Mouse (Mus musculus) forebrain, embryonic 15.5 days (tissue): ENCODE results near the gene Efl1. TPM values are rescaled to one million over a fixed set of nuclear protein-coding genes. Genes with fewer than 3 reads are reported as not detected.

ENCODE experiments used
- ATAC-seq: fragments of 200-750 bp; cut with Nextera tagmentation; replicated peaks from 2 replicates; pipeline ENCODE4 v1.8.0; 2017; ENCODE audit warnings: mild to moderate bottlenecking, moderate TSS enrichment, moderate library complexity
- H3K27ac ChIP-seq: fragments of 300-500 bp; sonication (generic); replicated peaks from 2 replicates; pipeline ENCODE4 v1.5.1; 2015; ENCODE audit warnings: mild to moderate bottlenecking, inconsistent platforms
- H3K27me3 ChIP-seq: fragments of 300-500 bp; sonication (generic); 2 replicates; pipeline ENCODE4 v1.6.1; 2015; ENCODE audit warnings: inconsistent platforms
- H3K36me3 ChIP-seq: fragments of 300-500 bp; sonication (generic); 2 replicates; pipeline ENCODE4 v1.6.1; 2015; ENCODE audit warnings: mild to moderate bottlenecking, inconsistent platforms
- H3K4me1 ChIP-seq: fragments of 300-500 bp; sonication (generic); 2 replicates; pipeline ENCODE4 v1.6.1; 2015; ENCODE audit warnings: inconsistent platforms
- H3K4me2 ChIP-seq: fragments of 300-500 bp; sonication (generic); replicated peaks from 2 replicates; pipeline ENCODE4 v1.6.1; 2015; ENCODE audit warnings: mild to moderate bottlenecking, inconsistent platforms
- H3K4me3 ChIP-seq: fragments of 300-500 bp; sonication (generic); 2 replicates; pipeline ENCODE4 v1.5.1; 2015; ENCODE audit warnings: mild to moderate bottlenecking, inconsistent platforms
- H3K9ac ChIP-seq: fragments of 300-500 bp; sonication (generic); replicated peaks from 2 replicates; pipeline ENCODE4 v1.6.1; 2015; ENCODE audit warnings: mild to moderate bottlenecking, inconsistent platforms
- H3K9me3 ChIP-seq: fragments of 300-500 bp; sonication (generic); 2 replicates; pipeline ENCODE4 v1.6.1; 2016; ENCODE audit warnings: inconsistent platforms
- WGBS: fragments of 180-500 bp; shearing (Covaris S2); methylation state at CpG from one replicate; pipeline ENCODE4 v1.1.7; 2015; ENCODE audit warnings: mixed read lengths; 5-methylcytosine and 5-hydroxymethylcytosine counted together
- polyA plus RNA-seq: library from polyadenylated mRNA; unstranded; fragments of >200 nt; fragmentation: Nextera tagmentation; extraction: Ambion mirVana; gene quantifications from 2 replicates; pipeline ENCODE4 v1.2.1, GENCODE M21; 2015

Efl1 gene
- 20.3 and 21.4 TPM in 2 replicates for polyA plus RNA-seq

GRCm38 (mm10) chr7:82648353-82649080 is at the start of gene Efl1, which contains the start of gene Saxo2:
TSS of gene Efl1 (plus strand) at chr7:82648614.
TSS of gene Saxo2 (minus strand) at chr7:82648528.
- Histone ChIP-seq H3K9ac (peak within 1 kb of the TSS; percentile 75), H3K36me3 (0 out of 2 replicates have a peak, but pooled peaks cover 4% of the 10 kb centered on the region), H3K9me3 (no peaks in the 10 kb centered on the region), H3K4me3 (peak within 1 kb of the TSS; percentile 73), H3K4me2 (peak within 1 kb of the TSS; percentile 63), H3K4me1 (peaks cover 12% of the 10 kb centered on the region), H3K27ac (peak within 1 kb of the TSS; percentile 34; the same call in 1 of the 2 replicates), H3K27me3 (no peaks in the 10 kb centered on the region)
- peak; percentile 100 for ATAC-seq
- under 1% methylated on average over 46 of the region's 46 CpGs for WGBS

GRCm38 (mm10) chr7:82602008-82602407 is 46.4 kb upstream of the Efl1 start:
- Histone ChIP-seq H3K4me2 (no peak overlapping the region), H3K36me3 (no peaks in the 10 kb centered on the region), H3K4me3 (no peak overlapping the region), H3K4me1 (no peaks in the 10 kb centered on the region), H3K9ac (no peak overlapping the region), H3K27me3 (no peaks in the 10 kb centered on the region), H3K9me3 (no peaks in the 10 kb centered on the region), H3K27ac (no peak overlapping the region)
- ATAC-seq, result no peak
- 91% methylated on average over 4 of the region's 4 CpGs for WGBS

DNA sequence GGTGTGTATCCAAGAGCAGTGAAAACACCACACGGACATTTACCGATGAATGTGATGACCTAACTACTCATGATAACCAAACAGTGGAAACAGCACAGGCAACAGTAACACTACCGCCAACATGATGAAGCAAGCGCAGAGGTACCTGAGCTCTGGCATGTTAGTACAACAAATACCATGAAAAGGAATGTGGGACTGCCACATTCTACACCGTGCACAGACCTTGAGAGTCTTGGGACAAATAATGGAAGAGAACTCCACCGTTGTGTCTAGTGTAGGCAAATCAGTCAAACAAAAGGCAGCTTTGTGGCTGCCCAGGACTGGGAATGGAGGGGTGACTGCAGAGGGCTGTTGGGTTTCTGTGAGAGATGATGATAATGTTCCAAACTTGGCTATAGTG is 43.0 kb upstream of the Efl1 start:
- H3K4me1 ChIP-seq, result no peaks in the 10 kb centered on the region
- no peaks in the 10 kb centered on the region for H3K27me3 ChIP-seq
- no peak overlapping the region for H3K9ac ChIP-seq
- no peaks in the 10 kb centered on the region for H3K36me3 ChIP-seq
- H3K9me3 ChIP-seq, result no peaks in the 10 kb centered on the region
- no peak overlapping the region for H3K27ac ChIP-seq
- H3K4me2 ChIP-seq, result no peak overlapping the region
- ATAC-seq, result no peak
- H3K4me3 ChIP-seq, result no peak overlapping the region
- 80% methylated on average over 6 of the region's 6 CpGs for WGBS

- H3K4me2 ChIP-seq, result no peak overlapping the region
- H3K4me1 ChIP-seq, result no peaks in the 10 kb centered on the region
- 72% methylated on average over 3 of the region's 3 CpGs for WGBS
- no peak overlapping the region for H3K27ac ChIP-seq
- no peak overlapping the region for H3K9ac ChIP-seq
- H3K4me3 ChIP-seq, result no peak overlapping the region
- H3K27me3 ChIP-seq, result no peaks in the 10 kb centered on the region
- no peak for ATAC-seq
- H3K36me3 ChIP-seq, result no peaks in the 10 kb centered on the region
- H3K9me3 ChIP-seq, result no peaks in the 10 kb centered on the region
Observed at GRCm38 (mm10) chr7:82609629-82610028, 38.8 kb upstream of the Efl1 start.

DNA sequence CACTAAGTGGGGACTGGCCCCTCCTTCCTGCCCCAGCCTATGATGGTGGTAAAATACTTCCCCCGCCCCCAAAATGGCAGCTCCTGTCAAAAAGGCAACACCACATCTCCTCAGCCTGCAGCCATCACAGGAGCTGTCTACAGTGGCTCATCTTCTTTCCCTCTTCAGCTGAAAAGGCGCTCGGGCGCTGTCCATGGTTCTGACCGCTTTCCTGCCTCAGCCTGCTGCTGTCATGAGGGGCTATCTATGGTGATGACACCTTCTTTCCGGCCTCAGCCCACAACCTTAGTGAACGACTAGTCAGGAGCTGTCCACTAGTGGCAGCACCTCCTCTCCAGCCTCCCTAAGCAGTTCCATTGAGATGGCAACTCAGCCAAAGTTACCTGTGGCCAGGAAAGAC is 23.1 kb upstream of the Efl1 start:
- WGBS, result 24% methylated on average over 7 of the region's 7 CpGs
- H3K9ac ChIP-seq, result no peak overlapping the region
- no peak for ATAC-seq
- no peaks in the 10 kb centered on the region for H3K36me3 ChIP-seq
- H3K4me2 ChIP-seq, result no peak overlapping the region
- no peak overlapping the region for H3K4me3 ChIP-seq
- H3K4me1 ChIP-seq, result no peaks in the 10 kb centered on the region
- H3K27me3 ChIP-seq, result no peaks in the 10 kb centered on the region
- H3K27ac ChIP-seq, result no peak overlapping the region
- no peaks in the 10 kb centered on the region for H3K9me3 ChIP-seq

- 88% methylated on average over 3 of the region's 3 CpGs for WGBS
- ATAC-seq, result no peak
- no peak overlapping the region for H3K4me2 ChIP-seq
- H3K4me3 ChIP-seq, result no peak overlapping the region
- no peak overlapping the region for H3K9ac ChIP-seq
- 0 out of 2 replicates have a peak, but pooled peaks cover 4% of the 10 kb centered on the region for H3K36me3 ChIP-seq
- H3K27me3 ChIP-seq, result no peaks in the 10 kb centered on the region
- H3K9me3 ChIP-seq, result no peaks in the 10 kb centered on the region
- H3K27ac ChIP-seq, result no peak overlapping the region
- peaks cover 12% of the 10 kb centered on the region for H3K4me1 ChIP-seq
Observed at GRCm38 (mm10) chr7:82647183-82647582, 1.2 kb upstream of the Efl1 start.

- ATAC-seq, result no peak
- WGBS, result 31% methylated on average over 4 of the region's 4 CpGs
- Histone ChIP-seq H3K36me3 (0 out of 2 replicates have a peak, but pooled peaks cover 4% of the 10 kb centered on the region), H3K27me3 (no peaks in the 10 kb centered on the region), H3K4me1 (peaks cover 12% of the 10 kb centered on the region), H3K27ac (no peak overlapping the region), H3K4me3 (peak overlapping the region; percentile 73), H3K9me3 (no peaks in the 10 kb centered on the region), H3K9ac (peak overlapping the region; percentile 75), H3K4me2 (peak overlapping the region; percentile 63)
Observed at GRCm38 (mm10) chr7:82647909-82648308, 505 bp upstream of the Efl1 start.

- 0 out of 2 replicates have a peak, but pooled peaks cover 4% of the 10 kb centered on the region for H3K36me3 ChIP-seq
- ATAC-seq, result no peak
- H3K4me1 ChIP-seq, result peaks cover 12% of the 10 kb centered on the region
Observed at GRCm38 (mm10) chr7:82649081-82649445, 649 bp downstream of the Efl1 start.

DNA sequence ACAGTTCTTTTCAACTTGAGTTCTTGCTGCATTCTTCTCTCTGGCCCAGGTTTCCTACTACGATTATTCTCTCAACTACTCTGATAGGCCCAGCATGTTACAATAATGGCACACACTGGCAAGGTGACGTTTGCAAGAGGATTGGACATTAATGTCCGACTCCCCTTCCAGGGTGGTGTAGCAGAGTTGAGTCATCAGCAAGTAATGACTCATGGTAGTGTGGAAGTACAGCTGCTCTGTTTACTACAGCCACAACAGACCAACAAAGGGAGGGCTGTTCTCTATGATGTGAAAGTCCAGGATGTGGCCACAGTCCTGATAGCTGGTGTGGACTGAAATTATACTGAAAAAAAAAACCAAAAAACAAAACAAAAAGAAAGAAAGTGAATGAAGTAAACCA is 16.2 kb downstream of the Efl1 start:
- H3K4me1 ChIP-seq, result no peaks in the 10 kb centered on the region
- H3K4me3 ChIP-seq, result no peak overlapping the region
- H3K27me3 ChIP-seq, result no peaks in the 10 kb centered on the region
- no peak overlapping the region for H3K9ac ChIP-seq
- 90% methylated on average over 3 of the region's 3 CpGs for WGBS
- no peak overlapping the region for H3K27ac ChIP-seq
- no peak overlapping the region for H3K4me2 ChIP-seq
- H3K9me3 ChIP-seq, result 0 out of 2 replicates have a peak, but pooled peaks cover 4% of the 10 kb centered on the region
- peaks cover 24% of the 10 kb centered on the region for H3K36me3 ChIP-seq
- no peak for ATAC-seq

More at GRCm38 (mm10) chr7:82649081-82649445, 649 bp downstream of the Efl1 start:
- Histone ChIP-seq H3K27ac (no peak overlapping the region), H3K9me3 (no peaks in the 10 kb centered on the region), H3K9ac (peak overlapping the region; percentile 75), H3K4me2 (peak overlapping the region; percentile 63), H3K27me3 (no peaks in the 10 kb centered on the region), H3K4me3 (peak overlapping the region; percentile 73)
- WGBS, result 18% methylated on average over 6 of the region's 6 CpGs

DNA sequence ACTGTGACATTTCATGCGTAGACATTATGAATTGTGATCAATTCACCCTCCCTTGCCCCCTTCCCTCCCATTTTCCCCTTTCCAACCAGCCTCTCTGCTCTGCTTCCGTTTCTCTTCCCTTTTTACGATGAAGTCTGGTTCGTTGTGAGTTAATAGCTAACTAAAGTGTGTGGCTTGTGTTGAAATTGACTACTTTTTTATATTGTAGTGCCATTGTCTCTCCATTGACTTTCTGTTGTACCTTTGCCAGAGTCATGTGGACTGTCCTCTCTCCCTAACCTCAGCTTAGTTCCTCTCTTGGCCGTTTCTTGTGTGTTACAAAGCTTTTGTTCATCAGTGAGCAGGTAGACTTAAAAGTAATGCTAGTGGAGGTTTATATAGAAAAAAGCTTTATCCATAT is 27.6 kb downstream of the Efl1 start:
- no peak overlapping the region for H3K4me3 ChIP-seq
- no peak overlapping the region for H3K4me2 ChIP-seq
- no peak for ATAC-seq
- H3K36me3 ChIP-seq, result peaks cover 24% of the 10 kb centered on the region
- no peak overlapping the region for H3K9ac ChIP-seq
- H3K27ac ChIP-seq, result no peak overlapping the region
- 92% methylated on average over 5 of the region's 5 CpGs for WGBS
- H3K9me3 ChIP-seq, result no peaks in the 10 kb centered on the region
- H3K4me1 ChIP-seq, result no peaks in the 10 kb centered on the region
- H3K27me3 ChIP-seq, result no peaks in the 10 kb centered on the region

GRCm38 (mm10) chr7:82676834-82677233 is 28.4 kb downstream of the Efl1 start:
- H3K4me3 ChIP-seq, result no peak overlapping the region
- peaks cover 20% of the 10 kb centered on the region for H3K36me3 ChIP-seq
- no peak; the same call in 1 of the 2 replicates for ATAC-seq
- no peak overlapping the region for H3K9ac ChIP-seq
- no peaks in the 10 kb centered on the region for H3K9me3 ChIP-seq
- no peaks in the 10 kb centered on the region for H3K27me3 ChIP-seq
- 90% methylated on average over 6 of the region's 6 CpGs for WGBS
- no peaks in the 10 kb centered on the region for H3K4me1 ChIP-seq
- H3K27ac ChIP-seq, result no peak overlapping the region
- no peak overlapping the region for H3K4me2 ChIP-seq

GRCm38 (mm10) chr7:82679901-82680300 is 31.5 kb downstream of the Efl1 start:
- H3K27ac ChIP-seq, result no peak overlapping the region
- 91% methylated on average over 5 of the region's 5 CpGs for WGBS
- no peaks in the 10 kb centered on the region for H3K27me3 ChIP-seq
- ATAC-seq, result no peak
- H3K4me1 ChIP-seq, result no peaks in the 10 kb centered on the region
- no peak overlapping the region for H3K9ac ChIP-seq
- H3K4me2 ChIP-seq, result no peak overlapping the region
- no peak overlapping the region for H3K4me3 ChIP-seq
- H3K36me3 ChIP-seq, result peaks cover 17% of the 10 kb centered on the region
- no peaks in the 10 kb centered on the region for H3K9me3 ChIP-seq
